Mouse (Mus musculus) c-Kit-negative CD71-positive TER-119-positive erythroid progenitor cells, embryonic 14.5 days (primary cell): ENCODE measurements at regions not wholly inside any gene's neighbourhood (a gene's known extent, or its start where the extent isn't known, plus 50 kb on each side); places are given as distances from the start of the nearest gene placed in this dataset.
A peak's percentile ranks its signal among the peaks of the same experiment; 100 is the strongest.

Experiments used
- DNase-seq: peaks from one replicate; pipeline ENCODE4 v3.0.0-alpha.2; 2013; ENCODE audit warnings: low read depth, low spot score

- peak; percentile 20 for DNase-seq
Observed at GRCm38 (mm10) chr5:93328059-93328458, 61.0 kb downstream of the Ccng2 start.

GRCm38 (mm10) chr5:93330851-93331250 lies 63.8 kb downstream of the Ccng2 start:
- DNase-seq, result no peak

- no peak for DNase-seq
Observed at GRCm38 (mm10) chr5:93353101-93353500, 86.0 kb downstream of the Ccng2 start.
